Mouse (Mus musculus) stomach, postnatal 0 days (tissue): Measurements from ENCODE around the gene Olfr1444. TPM values are rescaled to one million over a fixed set of nuclear protein-coding genes. Genes with fewer than 3 reads are reported as not detected.

ENCODE experiments used
- ATAC-seq: fragments of 200-750 bp; cut with Nextera tagmentation; 2 replicates; pipeline ENCODE4 v1.8.0; 2017; ENCODE audit not compliant: low FRiP score, low TSS enrichment
- DNase-seq: peaks from one replicate; pipeline ENCODE4 v3.0.0-alpha.2; 2016; ENCODE audit warnings: low spot score
- H3K27ac ChIP-seq: fragments of 300-500 bp; sonication (generic); replicated peaks from 2 replicates; pipeline ENCODE4 v1.5.1; 2014; ENCODE audit warnings: mild to moderate bottlenecking, control low read depth
- H3K27me3 ChIP-seq: fragments of 300-500 bp; sonication (generic); 2 replicates; pipeline ENCODE4 v1.6.1; 2014; ENCODE audit warnings: low read length; ENCODE audit not compliant: control insufficient read depth, insufficient read depth
- H3K36me3 ChIP-seq: fragments of 300-500 bp; sonication (generic); 2 replicates; pipeline ENCODE4 v1.6.1; 2014; ENCODE audit warnings: low read length, mixed read lengths; ENCODE audit not compliant: control insufficient read depth, insufficient read depth
- H3K4me1 ChIP-seq: fragments of 300-500 bp; sonication (generic); replicated peaks from 2 replicates; pipeline ENCODE4 v1.6.1; 2014; ENCODE audit warnings: antibody characterized with exemption; ENCODE audit not compliant: control insufficient read depth, insufficient read depth
- H3K4me2 ChIP-seq: fragments of 300-500 bp; sonication (generic); replicated peaks from 2 replicates; pipeline ENCODE4 v1.6.1; 2014; ENCODE audit warnings: low read depth, mild to moderate bottlenecking, control low read depth, moderate library complexity
- H3K4me3 ChIP-seq: fragments of 300-500 bp; sonication (generic); 2 replicates; pipeline ENCODE4 v1.5.1; 2014; ENCODE audit warnings: low read depth, low read length, control low read depth
- H3K9ac ChIP-seq: fragments of 300-500 bp; sonication (generic); 2 replicates; pipeline ENCODE4 v1.6.1; 2014; ENCODE audit warnings: mild to moderate bottlenecking, low read length, control low read depth, mixed read lengths
- H3K9me3 ChIP-seq: fragments of 300-500 bp; sonication (generic); 2 replicates; pipeline ENCODE4 v1.6.1; 2016; ENCODE audit warnings: low read length; ENCODE audit not compliant: control insufficient read depth
- CTCF ChIP-seq: IDR thresholded peaks from 2 replicates; pipeline ENCODE4 v1.5.1; 2016; ENCODE audit warnings: antibody characterized with exemption, low read depth, mild to moderate bottlenecking, moderate library complexity
- EP300 ChIP-seq: optimal IDR thresholded peaks from 2 replicates; pipeline ENCODE3; 2016; ENCODE audit warnings: antibody characterized with exemption
- WGBS: fragments of 180-500 bp; shearing (Covaris S2); extraction: QIAGEN DNeasy Blood & Tissue Kit; methylation state at CpG from one replicate; pipeline ENCODE4 v1.1.7; 2014; 5-methylcytosine and 5-hydroxymethylcytosine counted together
- polyA plus RNA-seq: library from polyadenylated mRNA; unstranded; fragments of >200 nt; fragmentation: Nextera tagmentation; extraction: Ambion mirVana; gene quantifications from 2 replicates; pipeline ENCODE4 v1.2.1, GENCODE M21; 2015

Olfr1444 gene
- not detected in 2 replicates for polyA plus RNA-seq

GRCm38 (mm10) chr19:12856983-12857382 is at the start of gene Olfr1444:
Gene Olfr1444 (plus strand): TSS chr19:12857283.
- Histone ChIP-seq H3K27me3 (no peaks in the 10 kb centered on the region), H3K36me3 (no peaks in the 10 kb centered on the region), H3K27ac (no peak within 1 kb of the TSS), H3K4me3 (no peak within 1 kb of the TSS), H3K4me2 (no peak within 1 kb of the TSS), H3K4me1 (no peaks in the 10 kb centered on the region), H3K9ac (no peak within 1 kb of the TSS), H3K9me3 (no peaks in the 10 kb centered on the region)
- TF ChIP-seq EP300, result no peak
- no peak for TF ChIP-seq CTCF
- ATAC-seq (no peak), DNase-seq (no peak)
- WGBS, result 50% methylated on average over 1 of the region's 1 CpGs

GRCm38 (mm10) chr19:12812644-12813364 is 44.3 kb upstream of the Olfr1444 start:
- 34% methylated on average over 1 of the region's 1 CpGs for WGBS
- TF ChIP-seq EP300 (no peak), CTCF (no peak)
- no peaks in the 10 kb centered on the region for H3K27me3 ChIP-seq
- no peaks in the 10 kb centered on the region for H3K9me3 ChIP-seq
- DNase-seq (no peak), ATAC-seq (0 out of 2 replicates have a peak, but pooled peaks have one; percentile 21)
- no peak overlapping the region for H3K4me2 ChIP-seq
- H3K27ac ChIP-seq, result no peak overlapping the region
- no peaks in the 10 kb centered on the region for H3K36me3 ChIP-seq
- H3K4me3 ChIP-seq, result no peak overlapping the region
- H3K4me1 ChIP-seq, result no peaks in the 10 kb centered on the region
- H3K9ac ChIP-seq, result no peak overlapping the region

GRCm38 (mm10) chr19:12813883-12814282 is 43.2 kb upstream of the Olfr1444 start:
- TF ChIP-seq EP300 (no peak), CTCF (no peak)
- ATAC-seq (no peak), DNase-seq (no peak)
- Histone ChIP-seq H3K9me3 (no peaks in the 10 kb centered on the region), H3K4me2 (no peak overlapping the region), H3K27ac (no peak overlapping the region), H3K27me3 (no peaks in the 10 kb centered on the region), H3K4me3 (no peak overlapping the region), H3K4me1 (no peaks in the 10 kb centered on the region), H3K9ac (no peak overlapping the region), H3K36me3 (no peaks in the 10 kb centered on the region)
- 68% methylated on average over 1 of the region's 1 CpGs for WGBS

- Histone ChIP-seq H3K4me3 (no peak overlapping the region), H3K9ac (no peak overlapping the region), H3K4me2 (no peak overlapping the region), H3K36me3 (no peaks in the 10 kb centered on the region), H3K9me3 (no peaks in the 10 kb centered on the region), H3K27ac (no peak overlapping the region), H3K4me1 (no peaks in the 10 kb centered on the region), H3K27me3 (no peaks in the 10 kb centered on the region)
- 84% methylated on average over 1 of the region's 1 CpGs for WGBS
- no peak for TF ChIP-seq CTCF
- no peak for TF ChIP-seq EP300
- DNase-seq (no peak), ATAC-seq (no peak)
Observed at GRCm38 (mm10) chr19:12818507-12818906, 38.6 kb upstream of the Olfr1444 start.

- TF ChIP-seq EP300 (no peak), CTCF (peak; percentile 80)
- Histone ChIP-seq H3K36me3 (no peaks in the 10 kb centered on the region), H3K4me2 (no peak overlapping the region), H3K4me3 (no peak overlapping the region), H3K27ac (no peak overlapping the region), H3K4me1 (no peaks in the 10 kb centered on the region), H3K9me3 (no peaks in the 10 kb centered on the region), H3K27me3 (no peaks in the 10 kb centered on the region), H3K9ac (no peak overlapping the region)
- DNase-seq (no peak), ATAC-seq (no peak)
- WGBS, result 21% methylated on average over 4 of the region's 4 CpGs
Observed at GRCm38 (mm10) chr19:12820383-12820782, 36.7 kb upstream of the Olfr1444 start.

GRCm38 (mm10) chr19:12824549-12824948 is 32.5 kb upstream of the Olfr1444 start:
- ATAC-seq, result no peak

More at GRCm38 (mm10) chr19:12824549-12824948, 32.5 kb upstream of the Olfr1444 start:
- H3K4me2 ChIP-seq, result no peak overlapping the region
- no peak overlapping the region for H3K4me3 ChIP-seq
- TF ChIP-seq CTCF (peak; percentile 36), EP300 (no peak)
- H3K27me3 ChIP-seq, result no peaks in the 10 kb centered on the region
- no peaks in the 10 kb centered on the region for H3K9me3 ChIP-seq
- DNase-seq, result no peak
- H3K36me3 ChIP-seq, result no peaks in the 10 kb centered on the region
- 70% methylated on average over 4 of the region's 4 CpGs for WGBS
- H3K27ac ChIP-seq, result no peak overlapping the region
- no peak overlapping the region for H3K9ac ChIP-seq
- H3K4me1 ChIP-seq, result no peaks in the 10 kb centered on the region
